Mouse (Mus musculus) megakaryocyte, embryonic 14.5 days (primary cell): Measurements from ENCODE around the gene Atp8b4.

Experiments used
- FLI1 ChIP-seq: IDR thresholded peaks from 2 replicates; pipeline ENCODE4 v1.6.1; 2012; ENCODE audit warnings: low read length, inconsistent platforms, mixed read lengths
- GATA1 ChIP-seq: IDR thresholded peaks from 3 replicates; pipeline ENCODE4 v1.6.1; 2012; ENCODE audit warnings: mixed read lengths, low read length, inconsistent platforms, borderline replicate concordance

- TF ChIP-seq FLI1: no peak
- no peak for TF ChIP-seq GATA1
Measured at GRCm38 (mm10) chr2:126466391-126467134, 33.9 kb downstream of the Atp8b4 start.
